14 mouse cellular contexts compared by ENCODE assay signal in genomic region chr2:30345971-30346676, GRCm38 (mm10).
"Had no signal": no experiment of that assay in that cellular context is flagged by ENCODE, and none has a peak within 500 bp of the region (broad histone marks: within the 10 kb centered on the region; RNA-seq: fewer than 3 reads in every experiment).

No protein-coding gene starts in this region.

- H3K9me3 ChIP-seq: midbrain, embryonic 10.5 days; midbrain, embryonic 12.5 days; neural tube, embryonic 12.5 days had no signal

- DNase-seq: lung, adult 18-20 months; lung, embryonic 14.5 days; lung, postnatal 10 days; lung, postnatal 4 days; midbrain, embryonic 14.5 days; right cerebral cortex, postnatal 14 days; thymus, adult 18-20 months; thymus, postnatal 14 days; thymus, postnatal 36 days had no signal

- H3K27ac ChIP-seq: liver, embryonic 14.5 days; midbrain, embryonic 12.5 days; neural tube, embryonic 12.5 days had no signal

- H3K4me2 ChIP-seq: lung, embryonic 14.5 days; midbrain, embryonic 12.5 days; neural tube, embryonic 12.5 days had no signal

- H3K4me3 ChIP-seq: midbrain, embryonic 10.5 days; midbrain, embryonic 12.5 days; neural tube, embryonic 12.5 days had no signal

- ATAC-seq: midbrain, embryonic 16.5 days had no signal

- H3K27me3 ChIP-seq: midbrain, embryonic 12.5 days; neural tube, embryonic 12.5 days had no signal

- H3K4me1 ChIP-seq: midbrain, embryonic 10.5 days; midbrain, embryonic 12.5 days; neural tube, embryonic 12.5 days had no signal

- H3K9ac ChIP-seq: liver, embryonic 14.5 days; lung, embryonic 14.5 days; midbrain, embryonic 12.5 days; neural tube, embryonic 12.5 days had no signal
